Mouse (Mus musculus) 3134 (cell line): Measurements from ENCODE around the gene March9.
A peak's percentile ranks its signal among the peaks of the same experiment; 100 is the strongest.
"Not testable (repeated sequence)": the region's sequence is repeated elsewhere in the genome, so short reads cannot be mapped to it uniquely, and the experiment has no call there.

Source experiments
- DNase-seq: peaks from one replicate; pipeline ENCODE4 v3.0.0-alpha.2; 2011; ENCODE audit warnings: low spot score; ENCODE audit not compliant: insufficient read length; ENCODE audit errors: extremely low read depth

Gene March9

GRCm38 (mm10) chr10:127080901-127081780, 21.2 kb upstream of the March9 start:
- no peak for DNase-seq

GRCm38 (mm10) chr10:127079665-127080391, 19.8 kb upstream of the March9 start:
- no peak for DNase-seq

- no peak for DNase-seq
Observed at GRCm38 (mm10) chr10:127078677-127079575, 18.9 kb upstream of the March9 start.

GRCm38 (mm10) chr10:127078001-127078676, 18.2 kb upstream of the March9 start:
- DNase-seq = no peak

- DNase-seq = no peak
Observed at GRCm38 (mm10) chr10:127077515-127077914, 17.5 kb upstream of the March9 start.

- DNase-seq = no peak
Observed at GRCm38 (mm10) chr10:127076082-127076481, 16.1 kb upstream of the March9 start.

- DNase-seq = no peak
Observed at GRCm38 (mm10) chr10:127075651-127076050, 15.7 kb upstream of the March9 start.

GRCm38 (mm10) chr10:127075080-127075479, 15.1 kb upstream of the March9 start, which contains the start of gene Agap2:
Agap2 (plus strand) TSS chr10:127075284.
- DNase-seq = no peak

GRCm38 (mm10) chr10:127073981-127074380, 14.0 kb upstream of the March9 start:
- no peak for DNase-seq

GRCm38 (mm10) chr10:127072969-127073368, 13.0 kb upstream of the March9 start:
- not testable (repeated sequence) for DNase-seq

GRCm38 (mm10) chr10:127072270-127072669, 12.3 kb upstream of the March9 start:
- DNase-seq = not testable (repeated sequence)

- DNase-seq = no peak
Observed at GRCm38 (mm10) chr10:127071203-127071602, 11.2 kb upstream of the March9 start.

GRCm38 (mm10) chr10:127070190-127071121, 10.5 kb upstream of the March9 start, which contains the start of gene Tspan31:
Tspan31 (minus strand) TSS chr10:127070264.
- DNase-seq = peak; percentile 82

GRCm38 (mm10) chr10:127069281-127070189, 9.6 kb upstream of the March9 start:
- peak; percentile 54 for DNase-seq

GRCm38 (mm10) chr10:127068360-127069038, 8.5 kb upstream of the March9 start:
- DNase-seq = no peak

- no peak for DNase-seq
Observed at GRCm38 (mm10) chr10:127066519-127067018, 6.6 kb upstream of the March9 start.

GRCm38 (mm10) chr10:127065981-127066380, 6.0 kb upstream of the March9 start:
- no peak for DNase-seq
